Comparison of ENCODE assay signal across 10 mouse cellular contexts in the genomic region with DNA sequence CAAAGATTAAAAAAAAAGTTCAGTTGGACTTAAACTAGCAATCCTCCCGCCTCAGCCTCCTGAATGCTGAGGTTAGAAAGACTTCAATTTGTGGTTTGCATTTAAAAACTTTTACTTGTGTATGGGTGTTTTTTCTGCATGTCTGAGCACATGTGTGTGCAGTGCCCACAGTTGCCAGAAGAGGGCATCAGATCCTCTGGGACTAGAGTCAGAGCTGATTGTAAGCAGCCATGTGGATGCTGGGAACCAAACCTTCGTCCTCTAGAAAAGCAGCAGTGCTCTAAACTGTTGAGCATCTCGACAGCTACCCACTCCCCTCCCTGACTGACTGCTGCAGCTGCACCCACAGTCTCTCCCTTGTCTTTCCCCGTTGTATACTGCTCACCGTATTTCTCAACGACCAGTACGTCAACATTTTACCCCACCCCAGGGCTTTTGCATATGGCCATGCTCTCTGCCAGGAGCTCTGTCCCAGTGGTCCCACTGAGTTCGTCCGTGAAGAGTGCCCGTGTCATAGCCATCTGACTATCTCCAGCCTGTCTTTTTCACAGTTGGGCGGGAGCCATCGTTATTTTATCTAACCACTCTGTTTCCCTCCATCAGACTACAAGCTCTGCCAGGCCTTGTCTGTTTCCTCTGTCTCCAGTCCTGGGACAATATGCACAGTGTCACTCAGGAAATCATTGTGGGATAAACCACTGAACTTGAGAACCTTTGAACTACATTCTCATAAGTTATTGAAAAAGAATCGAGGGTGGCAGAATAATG. TPM values are rescaled to one million over a fixed set of nuclear protein-coding genes. Genes with fewer than 3 reads are reported as not detected.
DNase-seq lines count a peak whose midpoint lies in the region; ATAC-seq and TF ChIP-seq lines count a peak whose summit lies in the region.
"Had no signal": no experiment of that assay in that cellular context is flagged by ENCODE, and none has a peak within 500 bp of the region (broad histone marks: within the 10 kb centered on the region; RNA-seq: fewer than 3 reads in every experiment).

No protein-coding gene starts in this region.

- H3K9me3 ChIP-seq in hindbrain, postnatal 0 days (ENCODE audit: low read length), result no peaks in the 10 kb centered on the region
- no peaks in the 10 kb centered on the region for H3K9me3 ChIP-seq in hindbrain, embryonic 14.5 days (ENCODE audit: control insufficient read depth, low read length)
- H3K9me3 ChIP-seq in heart, embryonic 12.5 days (replicated peaks), result peaks cover 6% of the 10 kb centered on the region; the same call in 1 of the 2 replicates

- ATAC-seq in hindbrain, postnatal 0 days, result no peak
- ATAC-seq in hindbrain, embryonic 14.5 days (ENCODE audit: low FRiP score), result no peak
- ATAC-seq in granulocyte monocyte progenitor cell, adult 5-6 weeks (replicated peaks; ENCODE audit: poor library complexity, severe bottlenecking), result no peak
- no peak for ATAC-seq in heart, embryonic 12.5 days (ENCODE audit: insufficient number of reproducible peaks, low FRiP score)

- DNase-seq in hindbrain, postnatal 0 days (ENCODE audit: low spot score), result no peak
- no peak for DNase-seq in hindbrain, embryonic 14.5 days (ENCODE audit: low spot score)
- DNase-seq in thymus, postnatal 4 days, result peak; percentile 60
- no peak for DNase-seq in thymus, postnatal 14 days
- peak; percentile 68 for DNase-seq in induced T-regulatory cell, adult 2 months (ENCODE audit: low read depth)
- no peak for DNase-seq in gastrocnemius, adult 18-20 months (ENCODE audit: low spot score)
- DNase-seq: cerebellum, adult 9-10 months had no signal

- peak; percentile 47; the same call in 1 of the 2 replicates for TF ChIP-seq CTCF in hindbrain, postnatal 0 days (IDR thresholded peaks at IDR 0.05; ENCODE audit: low read depth)

- 89% methylated on average over 13 of the region's 13 CpGs for WGBS in hindbrain, postnatal 0 days
- 94% methylated on average over 13 of the region's 13 CpGs for WGBS in hindbrain, embryonic 14.5 days
- 80% methylated on average over 13 of the region's 13 CpGs for WGBS in heart, embryonic 12.5 days

- no peaks in the 10 kb centered on the region for H3K27me3 ChIP-seq in hindbrain, postnatal 0 days (ENCODE audit: insufficient read depth, low read length)
- no peaks in the 10 kb centered on the region for H3K27me3 ChIP-seq in hindbrain, embryonic 14.5 days (ENCODE audit: control insufficient read depth, insufficient read depth, low read length)
- no peaks in the 10 kb centered on the region for H3K27me3 ChIP-seq in heart, embryonic 12.5 days (replicated peaks)
- H3K27me3 ChIP-seq: neural tube, embryonic 13.5 days had no signal

- no peak overlapping the region for H3K4me2 ChIP-seq in hindbrain, postnatal 0 days (ENCODE audit: low read depth, low read length)
- H3K4me2 ChIP-seq in hindbrain, embryonic 14.5 days (replicated peaks), result no peak overlapping the region
- H3K4me2 ChIP-seq in heart, embryonic 12.5 days, result no peak overlapping the region
- H3K4me2 ChIP-seq: neural tube, embryonic 13.5 days had no signal

- H3K4me3 ChIP-seq in hindbrain, postnatal 0 days (ENCODE audit: low read length), result no peak overlapping the region
- H3K4me3 ChIP-seq in hindbrain, embryonic 14.5 days (replicated peaks; ENCODE audit: low read length), result no peak overlapping the region
- H3K4me3 ChIP-seq in heart, embryonic 12.5 days, result no peak overlapping the region
- H3K4me3 ChIP-seq: neural tube, embryonic 13.5 days had no signal

- no peaks in the 10 kb centered on the region for H3K36me3 ChIP-seq in hindbrain, postnatal 0 days (ENCODE audit: insufficient read depth, low read length)
- no peaks in the 10 kb centered on the region for H3K36me3 ChIP-seq in hindbrain, embryonic 14.5 days (replicated peaks; ENCODE audit: control insufficient read depth, insufficient read depth)
- H3K36me3 ChIP-seq in heart, embryonic 12.5 days, result peaks cover 41% of the 10 kb centered on the region

- H3K27ac ChIP-seq in hindbrain, postnatal 0 days, result no peak overlapping the region
- H3K27ac ChIP-seq in hindbrain, embryonic 14.5 days, result no peak overlapping the region
- H3K27ac ChIP-seq in heart, embryonic 12.5 days (ENCODE audit: poor library complexity, severe bottlenecking), result no peak overlapping the region
- H3K27ac ChIP-seq: neural tube, embryonic 13.5 days had no signal

- H3K4me1 ChIP-seq in hindbrain, postnatal 0 days (ENCODE audit: insufficient read depth, low read length), result no peaks in the 10 kb centered on the region
- no peaks in the 10 kb centered on the region for H3K4me1 ChIP-seq in hindbrain, embryonic 14.5 days (replicated peaks; ENCODE audit: control insufficient read depth, insufficient read depth, low read length)
- H3K4me1 ChIP-seq in heart, embryonic 12.5 days (replicated peaks), result peaks cover 31% of the 10 kb centered on the region

- no peak overlapping the region for H3K9ac ChIP-seq in hindbrain, postnatal 0 days (replicated peaks; ENCODE audit: low read length)
- H3K9ac ChIP-seq in hindbrain, embryonic 14.5 days, result no peak overlapping the region
- H3K9ac ChIP-seq in heart, embryonic 12.5 days, result no peak overlapping the region
- H3K9ac ChIP-seq: neural tube, embryonic 13.5 days had no signal

RNA-seq across cellular contexts. Expression of a gene that starts 7.6 kb away (rescaled TPM):
- total RNA-seq in hindbrain, postnatal 0 days (2014; rRNA removed), result 76.5 and 82.1 TPM in 2 replicates
- polyA plus RNA-seq in hindbrain, postnatal 0 days (2015; fragmentation: Nextera tagmentation; extraction: Ambion mirVana), result 124 and 127 TPM in 2 replicates
- polyA plus RNA-seq in hindbrain, embryonic 14.5 days (2014; fragmentation: Nextera tagmentation; extraction: Ambion mirVana), result 113 and 114 TPM in 2 replicates
- 70.6 and 105 TPM in 2 replicates for total RNA-seq in granulocyte monocyte progenitor cell, adult 5-6 weeks (2014; fragmentation: Nextera tagmentation)
- 186 and 221 TPM in 2 replicates for total RNA-seq in granulocyte monocyte progenitor cell, adult 5-6 weeks (2017)
- 122 and 126 TPM in 2 replicates for polyA plus RNA-seq in heart, embryonic 12.5 days (2016; fragmentation: Nextera tagmentation; extraction: Ambion mirVana)
- total RNA-seq in gastrocnemius, adult 18-20 months (2021), result 10 to 100 TPM; 82.3 to 91.7 TPM

RNA-seq across cellular contexts. Expression of a gene that starts 13.9 kb away (rescaled TPM):
- 5.0 and 9.5 TPM in 2 replicates for total RNA-seq in hindbrain, postnatal 0 days (2014; rRNA removed)
- 4.4 and 5.3 TPM in 2 replicates for polyA plus RNA-seq in hindbrain, postnatal 0 days (2015; fragmentation: Nextera tagmentation; extraction: Ambion mirVana)
- 5.6 and 6.6 TPM in 2 replicates for polyA plus RNA-seq in hindbrain, embryonic 14.5 days (2014; fragmentation: Nextera tagmentation; extraction: Ambion mirVana)
- total RNA-seq in granulocyte monocyte progenitor cell, adult 5-6 weeks (2014; fragmentation: Nextera tagmentation), result not detected in 2 replicates
- total RNA-seq in granulocyte monocyte progenitor cell, adult 5-6 weeks (2017), result 0.13 TPM in 1 of 2 replicates, not detected in the other
- 35.2 and 37.9 TPM in 2 replicates for polyA plus RNA-seq in heart, embryonic 12.5 days (2016; fragmentation: Nextera tagmentation; extraction: Ambion mirVana)
- total RNA-seq in gastrocnemius, adult 18-20 months (2021), result 10 to 100 TPM; 24.9 to 37.4 TPM

RNA-seq across cellular contexts. Expression of a gene that starts 31.3 kb away (rescaled TPM):
- total RNA-seq in hindbrain, postnatal 0 days (2014; rRNA removed), result 501 and 566 TPM in 2 replicates
- 1,894 and 2,002 TPM in 2 replicates for polyA plus RNA-seq in hindbrain, postnatal 0 days (2015; fragmentation: Nextera tagmentation; extraction: Ambion mirVana)
- polyA plus RNA-seq in hindbrain, embryonic 14.5 days (2014; fragmentation: Nextera tagmentation; extraction: Ambion mirVana), result 1,554 and 1,615 TPM in 2 replicates
- total RNA-seq in granulocyte monocyte progenitor cell, adult 5-6 weeks (2014; fragmentation: Nextera tagmentation), result 96.6 and 124 TPM in 2 replicates
- 28.8 and 30.2 TPM in 2 replicates for total RNA-seq in granulocyte monocyte progenitor cell, adult 5-6 weeks (2017)
- 759 and 790 TPM in 2 replicates for polyA plus RNA-seq in heart, embryonic 12.5 days (2016; fragmentation: Nextera tagmentation; extraction: Ambion mirVana)
- 1,000 to 10,000 TPM; 1,514 to 1,837 TPM for total RNA-seq in gastrocnemius, adult 18-20 months (2021)

Comparison
In these comparisons a context has a peak if more than half of its experiments do, and no peak if none do; other contexts are left out.
1. DNase-seq: peak in thymus, postnatal 4 days (single experiment) and induced T-regulatory cell, adult 2 months (single experiment); none in hindbrain, postnatal 0 days (single experiment), hindbrain, embryonic 14.5 days (single experiment), thymus, postnatal 14 days (single experiment) and gastrocnemius, adult 18-20 months (single experiment).